Mouse (Mus musculus) brain, embryonic 14.5 days (tissue): ENCODE measurements around the gene Hoxb7. TPM values are rescaled to one million over a fixed set of nuclear protein-coding genes. Genes with fewer than 3 reads are reported as not detected.
A peak's percentile ranks its signal among the peaks of the same experiment; 100 is the strongest.

Experiments
- DNase-seq: peaks from one replicate; pipeline ENCODE4 v3.0.0-alpha.2; 2011; ENCODE audit warnings: low read depth
- CTCF ChIP-seq: fragments of 200-500 bp; IDR thresholded peaks from 2 replicates; pipeline ENCODE4 v1.5.1; 2012; ENCODE audit warnings: inconsistent platforms, mild to moderate bottlenecking, moderate library complexity, borderline replicate concordance; ENCODE audit not compliant: insufficient read depth, insufficient read length; ENCODE audit errors: extremely low read depth
- POLR2A ChIP-seq: fragments of 200-500 bp; IDR thresholded peaks from 2 replicates; pipeline ENCODE4 v1.6.1; 2012; ENCODE audit warnings: mild to moderate bottlenecking, inconsistent platforms, borderline replicate concordance; ENCODE audit not compliant: poor library complexity, insufficient read depth, insufficient read length, severe bottlenecking; ENCODE audit errors: extremely low read depth
- polyA plus RNA-seq: library from polyadenylated mRNA; depleted of rRNA; stranded (reverse); fragments of >200 nt; gene quantifications from 2 replicates; pipeline ENCODE4 v1.2.3, GENCODE M21; 2012

Hoxb7 gene
- polyA plus RNA-seq, 1 experiment = 2.4 TPM

- TF ChIP-seq POLR2A (no peak), CTCF (no peak)
- no peak for DNase-seq
Observed at GRCm38 (mm10) chr11:96315344-96315681, 28.9 kb downstream of the Hoxb7 start.

DNA sequence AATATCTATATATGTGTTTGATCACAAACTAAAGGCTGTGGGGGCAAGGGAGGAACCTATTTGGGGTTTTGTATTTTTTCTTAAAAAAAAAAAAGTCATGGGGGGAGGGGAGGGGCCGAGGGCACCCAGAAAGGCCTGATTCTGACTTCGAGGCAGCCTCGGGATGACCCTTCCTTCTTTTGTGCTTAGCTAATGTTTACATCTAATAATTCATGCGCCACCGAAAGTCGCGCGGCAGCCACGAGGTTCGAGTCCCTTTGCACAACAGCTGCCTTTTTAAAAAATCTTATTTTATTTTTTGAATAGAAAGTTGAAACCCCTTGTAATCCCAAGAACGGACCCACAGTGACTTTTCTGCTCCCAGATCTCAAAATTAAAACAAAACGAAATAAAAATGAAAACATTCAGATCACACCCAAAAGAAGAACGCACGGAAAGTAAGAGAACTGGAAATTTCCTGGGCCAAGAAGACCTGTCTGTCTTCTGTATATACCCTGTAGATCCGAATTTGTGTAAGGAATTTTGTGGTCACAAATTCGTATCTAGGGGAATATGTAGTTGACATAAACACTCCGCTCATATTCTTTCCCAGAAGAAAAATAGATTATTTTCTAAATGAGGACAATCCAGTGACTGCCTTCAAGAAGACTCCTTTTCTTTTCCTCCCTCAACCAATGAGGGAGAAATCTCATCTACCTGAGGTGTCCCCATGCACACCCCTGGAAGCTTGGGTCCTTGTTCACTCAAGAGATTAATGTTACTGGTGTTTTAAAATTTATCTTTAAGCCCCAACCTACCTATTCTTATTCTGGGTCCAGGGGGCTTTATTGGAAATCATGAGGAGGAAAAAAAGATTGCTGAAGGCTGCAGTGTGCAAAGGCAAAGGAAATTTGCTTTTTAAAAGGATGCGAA lies 30.5 kb downstream of the Hoxb7 start:
- DNase-seq = peak; percentile 56
- no peak for TF ChIP-seq POLR2A
- TF ChIP-seq CTCF = no peak

- peak; percentile 52 for DNase-seq
Observed at GRCm38 (mm10) chr11:96317608-96318367, 31.4 kb downstream of the Hoxb7 start, which contains the start of gene Hoxb4. Gene Hoxb4 (plus strand): TSS chr11:96318267.

DNA sequence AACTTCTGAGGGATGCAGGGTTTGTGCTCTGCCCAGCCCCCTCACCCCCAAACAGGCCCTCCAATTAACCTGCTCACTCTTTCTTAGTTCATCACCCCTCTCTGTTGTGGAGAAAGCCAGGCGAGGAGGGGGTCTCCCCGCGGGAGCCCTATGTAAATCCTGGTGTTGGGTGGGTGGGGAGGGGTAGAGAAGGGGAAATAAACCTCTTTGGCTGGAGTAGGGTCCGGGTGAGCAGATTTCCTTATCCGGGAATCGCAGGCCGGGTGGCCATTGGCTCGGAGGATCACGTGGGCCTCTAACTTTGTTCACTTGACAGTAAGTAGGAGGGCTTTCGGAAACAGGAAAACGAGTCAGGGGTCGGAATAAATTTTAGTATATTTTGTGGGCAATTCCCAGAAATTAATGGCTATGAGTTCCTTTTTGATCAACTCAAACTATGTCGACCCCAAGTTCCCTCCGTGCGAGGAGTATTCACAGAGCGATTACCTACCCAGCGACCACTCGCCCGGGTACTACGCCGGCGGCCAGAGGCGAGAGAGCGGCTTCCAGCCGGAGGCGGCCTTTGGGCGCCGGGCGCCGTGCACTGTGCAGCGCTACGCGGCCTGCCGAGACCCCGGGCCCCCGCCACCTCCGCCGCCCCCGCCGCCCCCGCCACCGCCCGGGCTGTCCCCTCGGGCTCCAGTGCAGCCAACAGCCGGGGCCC lies 32.1 kb downstream of the Hoxb7 start:
- no peak for TF ChIP-seq POLR2A
- TF ChIP-seq CTCF = no peak
- DNase-seq = peak; percentile 54

More at GRCm38 (mm10) chr11:96317608-96318367, 31.4 kb downstream of the Hoxb7 start, which contains the start of gene Hoxb4:
- TF ChIP-seq POLR2A = no peak

DNA sequence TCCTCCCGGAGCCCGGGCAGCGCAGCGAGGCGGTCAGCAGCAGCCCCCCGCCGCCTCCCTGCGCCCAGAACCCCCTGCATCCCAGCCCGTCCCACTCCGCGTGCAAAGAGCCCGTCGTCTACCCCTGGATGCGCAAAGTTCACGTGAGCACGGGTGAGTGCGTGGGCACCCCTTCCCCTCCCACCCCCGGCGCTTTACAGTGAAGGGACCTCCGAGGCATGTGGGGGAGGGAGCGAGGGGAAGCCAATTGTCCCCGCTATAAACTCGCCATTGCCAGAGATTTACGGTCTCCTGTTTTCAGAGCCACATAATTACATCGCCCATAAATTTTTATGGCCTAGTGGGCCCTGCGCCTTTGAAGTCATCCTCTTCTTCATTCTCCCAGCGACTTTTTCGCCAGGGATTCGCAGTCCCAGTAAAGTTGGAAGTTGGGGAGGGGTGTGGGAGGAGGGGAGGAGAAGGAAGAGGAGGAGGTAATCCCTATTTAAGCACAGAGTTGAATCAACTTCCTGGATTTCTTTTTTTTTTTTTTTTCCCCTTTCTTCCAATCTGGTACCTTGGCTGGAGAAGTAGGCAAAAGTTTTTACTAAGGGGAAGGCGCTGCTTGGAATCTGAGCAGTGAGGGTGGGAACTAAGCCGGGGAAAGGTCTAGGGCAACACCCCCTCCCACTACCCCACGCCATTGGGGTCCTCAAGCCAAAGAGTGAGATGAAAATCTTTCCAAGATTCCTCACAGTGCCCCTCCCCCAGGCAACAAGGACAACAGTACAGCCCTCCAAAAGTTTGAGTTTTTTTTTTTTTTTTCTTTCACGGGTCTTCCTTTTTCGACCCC lies 32.9 kb downstream of the Hoxb7 start:
- TF ChIP-seq CTCF = no peak
- TF ChIP-seq POLR2A = no peak
- no peak for DNase-seq

DNA sequence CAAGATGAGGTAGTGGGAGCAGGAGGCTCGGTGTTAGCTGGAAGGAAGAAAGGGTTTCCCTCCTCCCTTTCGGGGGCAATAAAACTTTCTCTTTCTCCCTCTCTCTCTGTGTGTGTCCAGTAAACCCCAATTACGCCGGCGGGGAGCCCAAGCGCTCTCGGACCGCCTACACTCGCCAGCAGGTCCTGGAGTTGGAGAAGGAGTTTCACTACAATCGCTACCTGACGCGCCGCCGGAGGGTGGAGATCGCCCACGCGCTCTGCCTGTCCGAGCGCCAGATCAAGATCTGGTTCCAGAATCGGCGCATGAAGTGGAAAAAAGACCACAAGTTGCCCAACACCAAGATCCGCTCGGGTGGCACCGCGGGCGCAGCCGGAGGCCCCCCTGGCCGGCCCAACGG lies 33.5 kb downstream of the Hoxb7 start:
- TF ChIP-seq POLR2A = no peak

GRCm38 (mm10) chr11:96320688-96321087 lies 34.3 kb downstream of the Hoxb7 start:
- no peak for TF ChIP-seq CTCF
- no peak for TF ChIP-seq POLR2A
- no peak for DNase-seq

More for the DNA sequence above, 33.5 kb downstream of the Hoxb7 start:
- DNase-seq = no peak

DNA sequence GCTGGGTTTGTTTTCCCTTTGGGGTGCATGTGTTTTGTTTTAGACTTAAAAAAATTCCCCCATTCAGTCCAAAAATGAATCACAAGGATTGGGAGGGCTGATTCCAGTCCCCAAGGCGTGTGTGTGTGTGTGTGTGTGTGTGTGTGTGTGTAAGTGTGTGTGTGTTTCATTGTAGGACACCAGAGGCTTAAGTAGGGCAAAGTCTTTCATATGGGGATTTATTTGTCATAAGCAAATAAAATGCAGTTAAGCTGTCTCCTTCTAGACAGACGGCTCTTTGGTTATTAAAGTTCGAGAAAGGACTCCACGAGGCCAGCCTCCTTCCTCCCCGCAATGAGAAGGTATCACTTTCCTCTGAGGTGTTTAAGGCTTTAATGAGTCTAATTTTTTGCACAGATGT lies 35.4 kb downstream of the Hoxb7 start:
- DNase-seq = no peak
- TF ChIP-seq CTCF = no peak
- TF ChIP-seq POLR2A = no peak

- TF ChIP-seq POLR2A (no peak), CTCF (no peak)
- no peak for DNase-seq
Observed at GRCm38 (mm10) chr11:96322738-96323137, 36.3 kb downstream of the Hoxb7 start.

DNA sequence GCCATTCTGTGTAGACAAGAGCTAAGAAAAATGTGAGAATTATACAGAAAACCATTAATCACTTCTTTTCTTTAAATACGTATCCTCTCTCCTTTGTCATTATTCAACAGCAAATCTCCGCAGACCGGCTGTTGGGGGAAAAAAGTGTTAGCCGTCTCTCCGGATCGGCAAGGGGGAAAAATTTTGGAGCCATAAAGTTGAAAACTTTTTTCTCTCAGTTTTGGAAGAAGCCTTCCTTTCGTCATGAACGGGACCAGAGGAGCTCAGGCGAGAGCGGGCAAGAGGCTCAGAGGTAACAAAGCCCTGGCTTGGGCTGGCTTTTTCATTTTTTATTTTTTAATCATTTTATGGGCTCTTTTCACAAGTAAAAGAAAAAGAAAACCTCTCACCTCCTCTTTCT lies 36.7 kb downstream of the Hoxb7 start, which contains the start of gene Hoxb3:
Gene Hoxb3 (plus strand): TSS at position 173 of the 400 bp plus-strand sequence.
- no peak for DNase-seq
- TF ChIP-seq POLR2A (no peak), CTCF (no peak)
